Mouse (Mus musculus) heart, embryonic 12.5 days (tissue): ENCODE data around the gene Fbp1. TPM values are rescaled to one million over a fixed set of nuclear protein-coding genes. Genes with fewer than 3 reads are reported as not detected.
A peak's percentile ranks its signal among the peaks of the same experiment; 100 is the strongest.

ENCODE experiments used
- ATAC-seq: fragments of 200-750 bp; cut with Nextera tagmentation; 2 replicates; pipeline ENCODE4 v1.8.0; 2017; ENCODE audit warnings: moderate TSS enrichment, moderate library complexity; ENCODE audit not compliant: insufficient number of reproducible peaks, low FRiP score
- H3K27ac ChIP-seq: fragments of 300-500 bp; sonication (generic); 2 replicates; pipeline ENCODE4 v1.5.1; 2016; ENCODE audit warnings: mild to moderate bottlenecking, moderate library complexity; ENCODE audit not compliant: poor library complexity, severe bottlenecking
- H3K27me3 ChIP-seq: fragments of 300-500 bp; sonication (generic); replicated peaks from 2 replicates; pipeline ENCODE4 v1.6.1; 2016; ENCODE audit warnings: mild to moderate bottlenecking, moderate library complexity
- H3K36me3 ChIP-seq: fragments of 300-500 bp; sonication (generic); 2 replicates; pipeline ENCODE4 v1.6.1; 2016; ENCODE audit warnings: mild to moderate bottlenecking, moderate library complexity
- H3K4me1 ChIP-seq: fragments of 300-500 bp; sonication (generic); replicated peaks from 2 replicates; pipeline ENCODE4 v1.6.1; 2016; ENCODE audit warnings: mild to moderate bottlenecking
- H3K4me2 ChIP-seq: fragments of 300-500 bp; sonication (generic); 2 replicates; pipeline ENCODE4 v1.6.1; 2016; ENCODE audit warnings: mild to moderate bottlenecking, moderate library complexity
- H3K4me3 ChIP-seq: fragments of 300-500 bp; sonication (generic); 2 replicates; pipeline ENCODE4 v1.5.1; 2016; ENCODE audit warnings: mild to moderate bottlenecking
- H3K9ac ChIP-seq: fragments of 300-500 bp; sonication (generic); 2 replicates; pipeline ENCODE4 v1.6.1; 2016; ENCODE audit warnings: mild to moderate bottlenecking, moderate library complexity
- H3K9me3 ChIP-seq: fragments of 300-500 bp; sonication (generic); replicated peaks from 2 replicates; pipeline ENCODE4 v1.6.1; 2016; ENCODE audit warnings: mild to moderate bottlenecking, moderate library complexity
- WGBS: fragments of 180-500 bp; shearing (Covaris S2); methylation state at CpG from one replicate; pipeline ENCODE4 v1.1.7; 2016; 5-methylcytosine and 5-hydroxymethylcytosine counted together
- polyA plus RNA-seq: library from polyadenylated mRNA; unstranded; fragments of >200 nt; fragmentation: Nextera tagmentation; extraction: Ambion mirVana; gene quantifications from 2 replicates; pipeline ENCODE4 v1.2.1, GENCODE M21; 2016

Gene Fbp1
- polyA plus RNA-seq, 1 experiment from 2014 or later: 0.22 TPM

DNA sequence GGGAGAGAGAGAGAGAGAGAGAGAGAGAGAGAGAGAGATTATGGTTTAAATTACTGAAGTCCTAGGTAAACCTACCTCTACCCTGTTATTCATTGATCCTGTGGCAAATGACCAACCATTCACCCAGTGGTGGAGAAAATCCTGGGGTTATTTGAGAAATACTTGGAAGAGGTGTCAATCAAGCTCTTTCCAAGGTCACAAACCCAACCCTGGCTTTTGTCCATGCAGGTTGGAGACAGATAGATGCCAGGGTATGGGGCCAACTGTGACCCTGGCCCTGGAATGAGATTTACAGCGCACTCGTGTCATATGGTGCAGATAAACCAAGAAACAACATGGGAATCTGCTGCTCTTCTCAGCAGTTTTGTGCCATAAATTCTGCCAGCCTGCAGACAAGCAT, 4.6 kb downstream of the Fbp1 start:
- no peak for ATAC-seq
- Histone ChIP-seq H3K4me2 (no peak overlapping the region), H3K27ac (no peak overlapping the region), H3K9me3 (no peaks in the 10 kb centered on the region), H3K27me3 (peaks cover 32% of the 10 kb centered on the region), H3K36me3 (no peaks in the 10 kb centered on the region), H3K4me1 (peaks cover 6% of the 10 kb centered on the region; the same call in 1 of the 2 replicates), H3K9ac (no peak overlapping the region), H3K4me3 (no peak overlapping the region)
- WGBS: 68% methylated on average over 2 of the region's 2 CpGs

DNA sequence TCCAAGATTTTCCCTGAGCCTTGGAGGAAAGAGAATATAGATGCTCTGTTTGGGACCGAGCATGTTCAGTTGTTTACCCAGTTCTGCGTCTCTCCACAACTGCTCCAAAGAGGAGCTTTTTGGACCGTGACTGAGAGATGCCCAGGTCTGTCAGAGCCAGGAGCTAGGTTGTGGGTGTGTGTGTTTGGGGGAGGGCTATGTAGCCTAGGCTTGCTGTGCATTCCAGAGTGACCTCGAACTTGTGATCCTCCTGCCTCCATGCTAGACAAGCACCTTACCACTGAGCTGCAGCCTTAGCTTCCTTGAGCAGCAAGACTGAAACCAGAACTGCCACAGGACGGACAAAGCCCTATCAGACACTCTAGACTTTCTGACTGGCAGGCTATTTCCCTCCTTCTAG, 5.2 kb downstream of the Fbp1 start:
- Histone ChIP-seq H3K27ac (no peak overlapping the region), H3K36me3 (no peaks in the 10 kb centered on the region), H3K4me3 (no peak overlapping the region), H3K9me3 (no peaks in the 10 kb centered on the region), H3K9ac (no peak overlapping the region), H3K27me3 (peaks cover 26% of the 10 kb centered on the region), H3K4me2 (no peak overlapping the region), H3K4me1 (peaks cover 2% of the 10 kb centered on the region; the same call in 1 of the 2 replicates)
- 71% methylated on average over 5 of the region's 5 CpGs for WGBS
- ATAC-seq: no peak

DNA sequence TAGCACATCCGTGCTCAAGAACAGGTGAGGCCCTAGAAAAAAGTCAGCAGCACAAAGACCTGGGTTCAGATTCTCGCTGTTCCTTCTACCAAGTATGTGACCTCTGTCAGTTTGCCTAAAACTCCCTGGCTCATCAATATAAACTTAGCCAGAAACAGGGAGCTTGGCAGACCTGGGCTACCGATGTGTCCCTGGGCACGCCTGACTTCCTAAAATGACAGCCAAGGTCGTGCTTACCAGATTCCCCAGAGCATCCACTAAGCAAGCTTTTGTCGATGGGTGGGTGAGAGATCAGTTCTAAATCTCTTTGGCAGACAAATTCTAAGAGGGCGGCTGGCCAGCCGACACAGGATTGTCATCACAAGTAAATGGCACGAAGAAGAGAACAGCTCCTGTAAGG, 6.7 kb downstream of the Fbp1 start:
- H3K9ac ChIP-seq: no peak overlapping the region
- H3K36me3 ChIP-seq: no peaks in the 10 kb centered on the region
- H3K4me2 ChIP-seq: no peak overlapping the region
- 0 out of 2 replicates have a peak, but pooled peaks cover 5% of the 10 kb centered on the region for H3K4me1 ChIP-seq
- H3K27me3 ChIP-seq: peaks cover 12% of the 10 kb centered on the region
- WGBS: 72% methylated on average over 9 of the region's 9 CpGs
- no peak overlapping the region for H3K27ac ChIP-seq
- H3K4me3 ChIP-seq: no peak overlapping the region
- ATAC-seq: no peak
- no peaks in the 10 kb centered on the region for H3K9me3 ChIP-seq

DNA sequence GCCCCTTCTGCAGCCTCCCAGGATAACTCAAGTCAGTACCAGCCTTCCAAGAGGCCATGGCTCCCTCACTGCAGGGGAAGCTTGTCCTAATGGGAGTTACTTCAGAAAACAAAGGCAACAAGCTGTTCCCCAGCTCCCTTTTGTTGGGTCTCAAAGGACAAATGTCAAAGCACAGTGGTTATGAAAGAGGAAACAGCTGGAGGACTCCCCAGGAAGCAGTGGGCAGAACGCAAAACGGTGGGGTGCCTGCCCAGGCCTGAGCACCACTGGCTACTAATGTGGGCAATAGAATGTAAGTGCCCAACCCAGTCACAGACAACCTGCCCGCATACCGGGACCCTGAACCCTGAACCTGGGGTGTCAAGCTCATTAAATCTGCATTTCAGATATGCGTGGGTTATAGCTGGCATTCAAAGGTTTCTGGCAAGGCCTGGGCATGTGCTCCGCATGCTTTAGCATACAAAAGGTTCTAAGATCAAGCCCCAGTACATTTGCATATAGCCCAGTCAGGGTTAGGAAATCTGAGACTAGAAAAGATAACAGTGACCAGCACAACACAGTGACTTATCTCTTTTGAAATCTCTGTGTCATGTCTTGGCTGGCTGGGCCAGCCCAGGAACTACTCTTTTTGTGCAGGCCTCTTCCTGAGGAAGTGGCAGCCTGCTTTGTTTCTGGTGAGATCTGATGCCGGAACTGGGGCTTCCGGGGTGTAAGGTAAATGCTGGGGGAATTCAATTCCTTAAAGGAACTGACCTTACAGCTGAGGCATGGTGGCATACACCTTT, 8.1 kb downstream of the Fbp1 start:
- Histone ChIP-seq H3K9ac (no peak overlapping the region), H3K4me1 (0 out of 2 replicates have a peak, but pooled peaks cover 5% of the 10 kb centered on the region), H3K27me3 (no peaks in the 10 kb centered on the region), H3K36me3 (no peaks in the 10 kb centered on the region), H3K27ac (no peak overlapping the region), H3K4me2 (no peak overlapping the region), H3K4me3 (no peak overlapping the region), H3K9me3 (no peaks in the 10 kb centered on the region)
- WGBS: 51% methylated on average over 8 of the region's 8 CpGs
- no peak for ATAC-seq

DNA sequence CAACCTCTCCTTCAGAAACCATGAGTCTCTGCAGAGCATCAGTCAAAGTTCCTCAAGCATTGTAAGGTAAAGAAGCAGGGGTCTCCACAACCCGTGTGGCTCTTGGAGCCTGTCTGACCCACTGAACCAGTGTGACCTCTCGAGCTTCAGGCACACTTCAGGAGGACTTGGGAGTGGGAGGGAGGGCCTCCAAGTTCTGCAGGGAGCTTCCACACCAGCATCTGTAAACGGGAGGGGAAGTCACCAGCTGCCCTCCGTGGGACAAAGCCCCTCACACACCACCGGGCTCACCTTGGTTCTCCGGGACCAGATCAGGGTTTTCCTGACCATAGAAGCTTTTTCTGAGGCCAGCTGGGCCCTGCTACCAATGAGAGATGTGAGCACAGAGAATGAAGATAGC, 8.7 kb downstream of the Fbp1 start:
- Histone ChIP-seq H3K36me3 (no peaks in the 10 kb centered on the region), H3K9ac (no peak overlapping the region), H3K4me1 (0 out of 2 replicates have a peak, but pooled peaks cover 5% of the 10 kb centered on the region), H3K4me3 (no peak overlapping the region), H3K27ac (no peak overlapping the region), H3K9me3 (no peaks in the 10 kb centered on the region), H3K27me3 (no peaks in the 10 kb centered on the region), H3K4me2 (no peak overlapping the region)
- no peak for ATAC-seq
- 33% methylated on average over 6 of the region's 6 CpGs for WGBS

DNA sequence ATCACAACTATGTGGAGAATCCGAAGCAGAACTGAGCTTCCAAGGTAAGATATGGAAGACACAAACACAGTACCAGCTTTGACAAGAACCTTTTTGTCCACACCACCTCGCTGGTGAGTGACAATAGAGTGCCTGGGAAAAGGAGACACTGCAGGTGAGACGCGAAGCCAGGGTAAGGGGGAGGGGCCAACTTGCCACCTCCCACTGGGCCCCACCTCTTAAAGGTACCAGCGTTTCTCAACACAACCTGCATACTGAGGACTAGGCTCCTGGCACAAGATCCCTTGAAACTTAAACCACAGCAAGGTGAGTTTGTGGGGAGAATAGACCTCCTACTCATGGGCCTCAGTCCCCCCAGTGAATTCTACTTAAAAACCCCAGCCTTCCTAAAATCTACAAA, 10.8 kb downstream of the Fbp1 start:
- ATAC-seq: no peak
- Histone ChIP-seq H3K4me3 (no peak overlapping the region), H3K4me2 (peak overlapping the region; percentile 14; the same call in 1 of the 2 replicates), H3K27ac (no peak overlapping the region), H3K9ac (no peak overlapping the region), H3K36me3 (no peaks in the 10 kb centered on the region), H3K27me3 (no peaks in the 10 kb centered on the region), H3K4me1 (0 out of 2 replicates have a peak, but pooled peaks cover 5% of the 10 kb centered on the region), H3K9me3 (no peaks in the 10 kb centered on the region)
- 13% methylated on average over 5 of the region's 5 CpGs for WGBS

DNA sequence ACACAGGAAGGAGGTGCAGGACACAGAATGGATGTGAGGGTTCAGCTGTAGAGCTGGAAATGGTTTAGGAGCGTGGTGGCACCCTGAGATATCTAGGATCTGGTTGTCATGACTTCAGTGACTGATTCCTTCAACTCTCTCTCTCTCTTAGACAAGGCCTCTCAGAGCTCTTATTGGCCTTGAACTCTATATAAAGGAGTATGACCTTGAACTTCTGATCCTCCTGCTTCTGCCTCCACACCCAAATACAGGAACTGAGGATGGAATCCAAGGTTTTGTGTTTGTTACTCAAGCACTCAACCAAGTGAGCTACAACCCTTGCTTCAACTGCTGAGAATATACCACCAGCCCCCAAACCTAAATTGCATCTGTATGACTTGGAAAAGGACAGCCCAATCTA, 12.0 kb downstream of the Fbp1 start:
- H3K4me2 ChIP-seq: no peak overlapping the region
- H3K9ac ChIP-seq: no peak overlapping the region
- no peaks in the 10 kb centered on the region for H3K9me3 ChIP-seq
- no peak overlapping the region for H3K27ac ChIP-seq
- H3K36me3 ChIP-seq: no peaks in the 10 kb centered on the region
- 61% methylated on average over 1 of the region's 1 CpGs for WGBS
- H3K4me3 ChIP-seq: no peak overlapping the region
- no peak for ATAC-seq
- no peaks in the 10 kb centered on the region for H3K27me3 ChIP-seq
- 0 out of 2 replicates have a peak, but pooled peaks cover 5% of the 10 kb centered on the region for H3K4me1 ChIP-seq

DNA sequence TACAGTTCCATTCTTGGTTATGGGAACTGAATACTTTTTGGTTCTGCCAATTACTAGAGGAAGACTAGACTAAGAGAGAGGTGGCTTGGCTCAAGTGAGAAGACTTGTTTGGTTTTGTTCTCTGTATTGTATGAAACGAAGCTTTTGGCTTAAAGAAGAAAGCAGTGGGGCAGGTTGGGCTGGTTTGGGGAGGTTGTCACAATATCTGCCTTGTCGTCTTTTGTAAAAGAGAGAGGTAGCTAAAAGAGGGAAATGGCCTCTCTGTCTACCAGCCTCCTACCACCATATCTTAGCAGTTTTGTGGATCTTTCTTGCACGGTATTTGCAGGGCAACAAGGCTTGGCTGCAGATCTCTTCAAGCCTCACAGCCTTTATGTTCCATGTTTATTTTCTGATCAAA, 15.8 kb downstream of the Fbp1 start:
- no peak overlapping the region for H3K4me3 ChIP-seq
- no peak overlapping the region for H3K4me2 ChIP-seq
- H3K27me3 ChIP-seq: no peaks in the 10 kb centered on the region
- no peak for ATAC-seq
- 0 out of 2 replicates have a peak, but pooled peaks cover 1% of the 10 kb centered on the region for H3K4me1 ChIP-seq
- no peaks in the 10 kb centered on the region for H3K9me3 ChIP-seq
- WGBS: 78% methylated on average over 3 of the region's 3 CpGs
- no peaks in the 10 kb centered on the region for H3K36me3 ChIP-seq
- no peak overlapping the region for H3K27ac ChIP-seq
- no peak overlapping the region for H3K9ac ChIP-seq

GRCm38 (mm10) chr13:62870605-62871004, 17.5 kb downstream of the Fbp1 start:
- H3K27ac ChIP-seq: no peak overlapping the region
- 77% methylated on average over 2 of the region's 2 CpGs for WGBS
- H3K4me2 ChIP-seq: no peak overlapping the region
- ATAC-seq: no peak
- no peaks in the 10 kb centered on the region for H3K4me1 ChIP-seq
- no peak overlapping the region for H3K9ac ChIP-seq
- no peaks in the 10 kb centered on the region for H3K36me3 ChIP-seq
- no peaks in the 10 kb centered on the region for H3K9me3 ChIP-seq
- H3K27me3 ChIP-seq: no peaks in the 10 kb centered on the region
- H3K4me3 ChIP-seq: no peak overlapping the region

DNA sequence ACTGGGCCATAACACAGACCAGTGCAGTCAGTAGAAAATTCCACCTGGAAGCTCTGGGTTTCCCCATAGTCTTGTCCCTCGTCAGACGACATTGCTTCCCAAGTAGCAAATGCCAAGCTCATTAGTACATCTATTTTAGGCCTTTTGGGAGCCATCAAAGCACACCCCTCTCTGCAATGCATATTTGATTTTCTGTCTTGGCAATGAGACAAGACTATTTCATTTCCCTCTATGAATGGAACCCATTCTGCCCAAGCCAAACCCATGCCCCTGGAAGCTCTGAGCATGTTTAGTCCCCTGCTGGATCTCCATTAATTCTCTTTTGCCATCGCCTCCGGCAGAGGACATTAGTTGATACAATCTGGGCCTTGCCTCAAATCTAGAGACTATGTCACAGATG, 21.3 kb downstream of the Fbp1 start:
- 71% methylated on average over 4 of the region's 4 CpGs for WGBS
- Histone ChIP-seq H3K9me3 (no peaks in the 10 kb centered on the region), H3K27ac (no peak overlapping the region), H3K4me1 (peaks cover 9% of the 10 kb centered on the region; the same call in 1 of the 2 replicates), H3K4me2 (no peak overlapping the region), H3K27me3 (no peaks in the 10 kb centered on the region), H3K9ac (no peak overlapping the region), H3K36me3 (no peaks in the 10 kb centered on the region), H3K4me3 (no peak overlapping the region)
- no peak for ATAC-seq

DNA sequence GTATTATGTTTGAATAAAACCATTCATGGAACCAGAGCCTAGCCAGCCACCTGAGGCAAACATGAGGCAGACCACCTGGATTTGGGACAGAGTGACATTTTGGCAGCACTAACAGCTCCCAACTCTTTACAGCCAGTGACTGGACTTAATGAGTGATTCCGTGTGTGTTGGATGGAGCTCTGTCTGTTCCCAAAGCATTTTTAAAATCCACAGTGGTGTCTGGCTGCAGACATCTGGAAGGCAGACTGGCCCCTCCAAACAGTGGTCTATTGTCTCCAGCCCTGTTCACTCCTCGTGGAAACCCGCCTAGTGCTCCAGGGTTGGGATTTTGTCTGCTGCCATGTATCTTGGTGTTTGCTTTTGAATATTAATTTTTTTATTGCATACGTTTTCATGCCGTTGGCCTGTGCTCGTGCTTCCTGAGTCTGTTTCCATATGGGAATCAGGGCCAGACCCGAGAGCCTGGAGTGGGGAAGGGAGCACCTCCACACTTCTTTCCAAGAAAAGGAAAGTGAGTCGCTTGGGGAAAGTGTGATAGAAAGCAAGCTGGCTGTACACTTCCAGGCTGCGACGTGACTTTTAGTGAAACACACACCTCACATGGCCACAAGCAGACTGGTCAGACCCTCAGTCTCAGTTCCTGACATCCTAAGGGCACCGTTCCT, 22.3 kb downstream of the Fbp1 start:
- Histone ChIP-seq H3K9me3 (no peaks in the 10 kb centered on the region), H3K4me1 (peaks cover 9% of the 10 kb centered on the region; the same call in 1 of the 2 replicates), H3K9ac (no peak overlapping the region), H3K27me3 (no peaks in the 10 kb centered on the region), H3K27ac (peak overlapping the region; percentile 58), H3K4me2 (no peak overlapping the region), H3K4me3 (no peak overlapping the region), H3K36me3 (no peaks in the 10 kb centered on the region)
- no peak for ATAC-seq
- 59% methylated on average over 11 of the region's 11 CpGs for WGBS
